Mouse (Mus musculus) heart, postnatal 0 days (tissue): ENCODE data around the gene Cacng5.

Experiments used
- CTCF ChIP-seq: IDR thresholded peaks from 2 replicates; pipeline ENCODE4 v1.5.1; 2016; ENCODE audit warnings: antibody characterized with exemption, control low read depth, low read depth
- EP300 ChIP-seq: IDR thresholded peaks from 2 replicates; pipeline ENCODE4 v1.6.1; 2016; ENCODE audit warnings: antibody characterized with exemption, low read depth

DNA sequence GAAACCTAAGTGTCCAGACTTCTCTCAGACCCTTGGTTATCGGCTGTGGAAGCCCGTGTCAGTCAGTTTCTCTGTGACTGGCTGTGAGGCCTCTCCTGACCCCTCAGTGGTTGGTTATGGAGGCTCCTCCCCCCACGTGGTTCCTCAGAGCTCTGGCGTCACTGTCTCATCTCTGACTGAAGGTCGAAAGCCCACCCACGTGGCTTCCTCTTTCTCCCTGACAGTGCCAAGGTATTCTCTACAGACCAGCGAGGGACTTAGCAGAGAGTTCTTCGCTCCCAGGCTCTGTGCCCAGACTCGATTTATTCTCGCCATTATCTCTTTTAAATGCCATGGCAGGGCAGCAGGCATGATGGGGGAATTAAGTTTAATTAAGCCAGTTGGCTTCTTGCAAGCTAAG, 65.2 kb downstream of the Cacng5 start:
- TF ChIP-seq CTCF = no peak
- TF ChIP-seq EP300 = no peak
